Mouse (Mus musculus): ENCODE results near the gene Grk6.

- TF ChIP-seq CTCF (IDR thresholded peaks at IDR 0.05; ENCODE audit: low read depth) (no peak), EP300 (IDR thresholded peaks at IDR 0.05; ENCODE audit: low read depth) (no peak)
Observed at GRCm38 (mm10) chr13:55470372-55470771, 25.5 kb downstream of the Grk6 start.

All from liver, embryonic 14.5 days (tissue).